Mouse (Mus musculus): ENCODE measurements around the gene Hinfp. TPM values are rescaled to one million over a fixed set of nuclear protein-coding genes. Genes with fewer than 3 reads are reported as not detected.
"Not testable (repeated sequence)": the region's sequence is repeated elsewhere in the genome, so short reads cannot be mapped to it uniquely, and the experiment has no call there.

The Hinfp gene
- polyA plus RNA-seq, 1 experiment from 2014 or later: 23.2 TPM

DNA sequence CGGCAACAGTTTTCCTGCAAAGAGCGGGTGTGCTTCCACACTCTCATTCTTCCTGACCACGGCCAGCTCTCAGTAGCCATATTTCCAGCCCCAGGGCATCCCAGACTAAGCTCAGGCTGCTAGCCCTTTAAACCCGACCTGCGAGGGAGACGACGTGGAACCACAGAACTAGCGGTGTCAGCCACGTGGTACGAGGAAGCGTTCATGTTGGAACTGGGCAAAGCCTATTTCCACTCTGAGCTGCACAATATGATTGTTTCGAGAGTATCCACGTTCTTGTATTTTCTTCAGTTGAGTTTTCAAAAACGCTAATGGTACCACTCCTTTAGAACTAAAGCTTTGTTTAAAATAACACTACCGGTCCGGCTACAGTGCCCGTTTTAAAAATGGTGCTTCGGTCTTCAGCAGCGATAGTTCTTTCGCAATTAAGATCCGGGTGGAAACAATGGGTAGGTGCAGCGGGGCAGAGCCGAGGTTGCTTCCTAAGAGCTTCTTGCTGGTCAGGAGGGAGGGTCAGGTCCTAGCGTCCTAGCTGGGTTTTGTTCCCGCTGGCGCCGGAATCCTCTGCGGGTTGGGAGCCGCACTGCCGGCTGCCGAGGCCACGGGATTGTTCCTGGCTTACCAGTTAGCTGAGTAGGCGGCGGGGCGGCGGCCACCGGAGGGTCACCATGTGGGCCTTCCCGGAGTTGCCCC, 21.0 kb upstream of the Hinfp start:
- peaks cover 8% of the 10 kb centered on the region; the same call in 1 of the 2 replicates for H3K36me3 ChIP-seq (ENCODE audit: control insufficient read depth, insufficient read depth, low read length)
- H3K9me3 ChIP-seq (ENCODE audit: control insufficient read depth, low read length): no peaks in the 10 kb centered on the region
- peak overlapping the region; percentile 67 for H3K9ac ChIP-seq (replicated peaks; ENCODE audit: low read depth, low read length)
- WGBS: under 1% methylated on average over 38 of the region's 38 CpGs
- ATAC-seq (ENCODE audit: low read depth): peak; percentile 92
- no peaks in the 10 kb centered on the region for H3K27me3 ChIP-seq (ENCODE audit: control insufficient read depth, insufficient read depth, low read length)
- peak overlapping the region; percentile 83 for H3K4me2 ChIP-seq (ENCODE audit: low read depth, low read length)
- peak overlapping the region; percentile 48 for H3K4me3 ChIP-seq (ENCODE audit: low read depth, low read length)
- peaks cover 12% of the 10 kb centered on the region for H3K4me1 ChIP-seq (ENCODE audit: control insufficient read depth, insufficient read depth, low read length)
- H3K27ac ChIP-seq (ENCODE audit: low read depth, low read length): peak overlapping the region; percentile 63

DNA sequence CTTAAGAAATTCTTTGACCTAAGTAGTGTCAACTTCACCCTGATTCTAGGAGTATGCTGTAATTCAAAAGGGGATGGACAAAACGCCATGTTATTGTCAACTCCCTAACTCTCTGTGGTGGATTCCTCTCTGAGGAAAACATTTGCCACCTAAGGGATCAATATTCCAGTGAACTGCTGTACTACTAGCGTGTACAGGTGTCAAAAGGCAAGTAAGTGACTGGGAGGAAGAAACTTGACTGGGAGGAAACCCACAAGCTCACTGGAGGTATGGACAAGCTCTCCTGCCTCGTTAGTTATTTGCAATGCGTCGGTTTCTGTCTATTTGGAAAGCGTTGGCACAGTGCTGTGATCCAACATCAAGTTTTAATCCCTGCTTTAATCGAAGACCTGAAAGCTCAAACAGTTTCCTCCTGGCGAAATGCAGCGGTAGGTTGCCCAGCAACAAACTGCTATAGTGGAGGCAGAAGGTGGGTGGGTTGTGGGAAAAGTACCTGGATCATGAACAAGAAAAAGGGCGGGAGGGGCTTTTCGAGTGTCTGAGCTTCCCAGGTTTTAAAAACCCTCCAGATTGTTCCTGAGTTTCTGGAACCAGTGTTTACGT, 20.4 kb upstream of the Hinfp start, which contains the start of gene Dpagt1:
TSS of gene Dpagt1 (plus strand) at position 252 of the 603 bp plus-strand sequence.
- H3K9me3 ChIP-seq (ENCODE audit: control insufficient read depth, low read length): no peaks in the 10 kb centered on the region
- peak within 1 kb of the TSS; percentile 48 for H3K4me3 ChIP-seq (ENCODE audit: low read depth, low read length)
- 0 out of 2 replicates have a peak, but pooled peaks cover 4% of the 10 kb centered on the region for H3K36me3 ChIP-seq (ENCODE audit: control insufficient read depth, insufficient read depth, low read length)
- peak within 1 kb of the TSS; percentile 63 for H3K27ac ChIP-seq (ENCODE audit: low read depth, low read length)
- peak within 1 kb of the TSS; percentile 83 for H3K4me2 ChIP-seq (ENCODE audit: low read depth, low read length)
- H3K9ac ChIP-seq (replicated peaks; ENCODE audit: low read depth, low read length): peak within 1 kb of the TSS; percentile 67
- 6% methylated on average over 12 of the region's 12 CpGs for WGBS
- ATAC-seq (ENCODE audit: low read depth): 0 out of 2 replicates have a peak, but pooled peaks have one; percentile 9
- H3K4me1 ChIP-seq (ENCODE audit: control insufficient read depth, insufficient read depth, low read length): peaks cover 14% of the 10 kb centered on the region
- H3K27me3 ChIP-seq (ENCODE audit: control insufficient read depth, insufficient read depth, low read length): no peaks in the 10 kb centered on the region

DNA sequence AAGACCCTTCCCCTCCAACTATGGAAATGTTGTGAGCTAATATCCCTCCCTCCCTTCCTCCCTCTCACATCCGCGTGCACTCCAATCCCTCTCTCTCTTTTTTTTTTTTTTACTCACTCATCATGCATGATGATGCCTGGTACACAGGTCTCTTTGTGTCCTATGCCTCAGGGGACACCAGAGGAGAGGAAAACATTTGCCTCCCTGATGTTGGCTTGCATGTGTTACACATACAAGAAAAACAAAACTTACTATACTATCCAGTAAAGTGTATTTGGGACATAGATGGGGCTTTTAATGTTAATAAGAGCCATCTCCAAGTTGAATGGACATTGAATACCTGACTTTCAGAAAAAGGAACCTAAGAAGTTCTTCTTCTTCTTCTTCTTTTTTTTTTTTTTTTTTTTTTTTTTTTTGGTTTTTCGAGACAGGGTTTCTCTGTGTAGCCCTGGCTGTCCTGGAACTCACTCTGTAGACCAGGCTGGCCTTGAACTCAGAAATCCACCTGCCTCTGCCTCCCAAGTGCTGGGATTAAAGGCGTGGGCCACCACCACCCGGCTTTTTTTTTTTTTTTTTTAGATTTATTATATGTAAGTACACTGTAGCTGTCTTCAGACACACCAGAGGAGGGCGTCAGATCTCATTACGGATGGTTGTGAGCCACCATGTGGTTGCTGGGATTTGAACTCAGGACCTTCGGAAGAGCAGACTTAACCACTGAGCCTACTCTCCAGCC, 19.7 kb upstream of the Hinfp start:
- H3K4me3 ChIP-seq (ENCODE audit: low read depth, low read length); H3K36me3 ChIP-seq (ENCODE audit: control insufficient read depth, insufficient read depth, low read length); H3K27me3 ChIP-seq (ENCODE audit: control insufficient read depth, insufficient read depth, low read length); H3K9ac ChIP-seq (replicated peaks; ENCODE audit: low read depth, low read length); ATAC-seq (ENCODE audit: low read depth); H3K27ac ChIP-seq (ENCODE audit: low read depth, low read length); H3K9me3 ChIP-seq (ENCODE audit: control insufficient read depth, low read length); H3K4me2 ChIP-seq (ENCODE audit: low read depth, low read length): not testable (repeated sequence)
- 52% methylated on average over 6 of the region's 8 CpGs for WGBS
- peaks cover 15% of the 10 kb centered on the region for H3K4me1 ChIP-seq (ENCODE audit: control insufficient read depth, insufficient read depth, low read length)

DNA sequence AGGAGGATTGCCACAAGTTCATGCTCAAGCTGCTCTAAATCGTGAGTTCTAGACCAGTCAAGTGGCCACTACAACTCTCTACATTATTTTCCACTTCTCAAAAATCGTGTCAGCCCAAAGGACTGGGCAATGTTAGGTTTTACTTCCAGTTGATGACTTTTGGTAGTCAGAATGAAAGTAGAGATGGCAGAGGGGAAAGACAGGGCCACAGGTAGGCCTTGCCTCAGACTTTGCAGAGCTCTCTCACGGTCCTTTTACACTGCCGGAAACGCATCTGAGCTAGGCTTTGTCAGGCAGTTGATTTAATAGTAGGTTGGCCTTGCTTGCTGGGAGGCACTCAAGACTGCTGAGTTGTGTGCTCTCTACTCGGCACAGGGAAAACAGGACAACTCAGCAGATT, 18.7 kb upstream of the Hinfp start:
- WGBS: 69% methylated on average over 6 of the region's 6 CpGs
- Histone ChIP-seq H3K9me3 (ENCODE audit: control insufficient read depth, low read length) (no peaks in the 10 kb centered on the region), H3K36me3 (ENCODE audit: control insufficient read depth, insufficient read depth, low read length) (no peaks in the 10 kb centered on the region), H3K27ac (ENCODE audit: low read depth, low read length) (no peak overlapping the region), H3K4me3 (ENCODE audit: low read depth, low read length) (no peak overlapping the region), H3K9ac (replicated peaks; ENCODE audit: low read depth, low read length) (no peak overlapping the region), H3K4me1 (ENCODE audit: control insufficient read depth, insufficient read depth, low read length) (peaks cover 17% of the 10 kb centered on the region), H3K4me2 (ENCODE audit: low read depth, low read length) (no peak overlapping the region), H3K27me3 (ENCODE audit: control insufficient read depth, insufficient read depth, low read length) (no peaks in the 10 kb centered on the region)
- ATAC-seq (ENCODE audit: low read depth): no peak

DNA sequence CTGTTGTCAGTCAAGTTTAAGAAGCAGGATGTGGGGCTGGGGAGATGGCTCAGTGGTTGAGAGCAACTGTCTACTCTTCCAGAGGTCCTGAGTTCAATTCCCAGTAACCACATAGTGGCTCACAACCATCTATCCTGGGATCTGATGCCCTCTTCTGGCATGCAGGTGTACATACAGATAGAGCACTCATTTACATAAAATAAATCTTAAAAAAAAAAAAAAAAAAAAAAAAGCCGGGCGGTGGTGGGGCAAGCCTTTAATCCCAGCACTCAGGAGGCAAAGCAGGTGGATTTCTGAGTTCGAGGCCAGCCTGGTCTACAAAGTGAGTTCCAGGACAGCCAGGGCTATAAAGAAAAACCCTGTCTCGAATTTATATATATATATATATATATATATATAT, 18.2 kb upstream of the Hinfp start:
- WGBS: 80% methylated on average over 4 of the region's 4 CpGs

DNA sequence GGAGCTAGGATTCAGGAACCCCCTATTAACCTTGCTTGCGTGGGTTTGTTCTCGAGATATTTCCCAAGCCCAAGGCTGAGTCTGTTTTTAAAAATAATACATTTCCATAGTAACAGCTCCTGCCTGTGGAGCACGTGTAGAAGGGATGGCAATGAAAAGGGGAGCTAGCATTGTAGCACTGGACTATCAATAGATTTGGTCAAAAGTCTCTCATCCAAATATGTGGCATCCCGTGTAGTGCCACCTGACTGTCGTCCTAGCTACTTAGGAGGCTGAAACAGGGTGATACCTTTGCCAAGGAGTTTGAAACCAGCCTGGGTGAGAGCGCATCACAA, 15.3 kb upstream of the Hinfp start:
- no peaks in the 10 kb centered on the region for H3K27me3 ChIP-seq (ENCODE audit: control insufficient read depth, insufficient read depth, low read length)
- H3K4me1 ChIP-seq (ENCODE audit: control insufficient read depth, insufficient read depth, low read length): peaks cover 25% of the 10 kb centered on the region
- H3K27ac ChIP-seq (ENCODE audit: low read depth, low read length): peak overlapping the region; percentile 72; the same call in 1 of the 2 replicates
- WGBS: 23% methylated on average over 6 of the region's 6 CpGs
- peak overlapping the region; percentile 76 for H3K4me3 ChIP-seq (ENCODE audit: low read depth, low read length)
- H3K9ac ChIP-seq (replicated peaks; ENCODE audit: low read depth, low read length): 0 out of 2 replicates have a peak overlapping the region, but pooled peaks have one; percentile 32
- H3K9me3 ChIP-seq (ENCODE audit: control insufficient read depth, low read length): no peaks in the 10 kb centered on the region
- ATAC-seq (ENCODE audit: low read depth): peak; percentile 12
- H3K4me2 ChIP-seq (ENCODE audit: low read depth, low read length): peak overlapping the region; percentile 91
- peaks cover 7% of the 10 kb centered on the region; the same call in 1 of the 2 replicates for H3K36me3 ChIP-seq (ENCODE audit: control insufficient read depth, insufficient read depth, low read length)

More for the DNA sequence above, 18.2 kb upstream of the Hinfp start:
- not testable (repeated sequence) for H3K4me2 ChIP-seq (ENCODE audit: low read depth, low read length); H3K27ac ChIP-seq (ENCODE audit: low read depth, low read length); H3K27me3 ChIP-seq (ENCODE audit: control insufficient read depth, insufficient read depth, low read length); H3K36me3 ChIP-seq (ENCODE audit: control insufficient read depth, insufficient read depth, low read length); H3K9me3 ChIP-seq (ENCODE audit: control insufficient read depth, low read length); H3K9ac ChIP-seq (replicated peaks; ENCODE audit: low read depth, low read length); H3K4me3 ChIP-seq (ENCODE audit: low read depth, low read length); ATAC-seq (ENCODE audit: low read depth)
- H3K4me1 ChIP-seq (ENCODE audit: control insufficient read depth, insufficient read depth, low read length): peaks cover 21% of the 10 kb centered on the region

DNA sequence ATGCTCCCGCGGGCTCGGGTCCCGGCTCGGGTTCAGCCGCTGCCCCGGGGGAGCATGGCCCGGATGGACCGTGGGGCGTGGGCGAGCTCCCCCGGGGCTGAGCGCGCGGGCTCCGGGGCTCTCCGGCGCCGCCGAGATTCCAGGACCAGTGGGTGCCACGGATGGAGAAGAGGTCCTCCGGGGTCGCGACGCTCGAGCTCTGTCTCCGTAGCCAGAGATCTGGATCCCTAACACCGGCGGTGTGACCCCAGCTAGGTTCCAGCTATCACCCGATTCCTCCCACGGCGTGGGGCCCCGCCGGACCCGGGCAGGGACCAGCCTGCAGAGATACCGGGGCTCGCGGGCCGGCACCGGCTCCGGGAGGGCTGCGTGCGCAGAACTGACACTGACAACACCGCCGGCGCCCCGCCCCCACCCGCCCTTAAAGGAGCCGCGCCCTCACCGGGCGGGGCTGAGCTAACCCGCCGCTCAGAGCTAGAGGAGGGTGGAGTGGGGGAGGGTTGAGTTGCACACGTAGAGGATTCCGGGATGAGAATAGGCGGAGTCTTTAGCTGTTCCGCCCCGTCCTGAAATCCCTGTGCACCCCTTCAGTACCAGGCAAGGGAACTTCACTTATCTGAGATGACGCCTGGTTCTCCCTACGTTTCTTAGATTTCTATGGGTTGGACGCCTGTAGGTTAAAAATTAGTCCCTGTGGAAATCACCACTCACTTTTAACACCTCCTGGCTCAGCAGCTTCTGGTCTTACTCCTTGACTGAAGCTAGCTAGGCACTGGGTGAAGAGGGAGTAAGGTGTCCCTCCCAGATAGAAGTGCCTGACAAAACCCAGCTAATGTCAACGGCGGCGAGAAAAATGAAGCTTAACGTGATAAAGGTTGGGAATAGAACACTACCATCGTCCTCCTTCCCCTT, 14.7 kb upstream of the Hinfp start, which contains the start of gene C2cd2l:
TSS of gene C2cd2l (minus strand) at position 399 of the 912 bp plus-strand sequence.
- ATAC-seq (ENCODE audit: low read depth): peak; percentile 98
- Histone ChIP-seq H3K36me3 (ENCODE audit: control insufficient read depth, insufficient read depth, low read length) (peaks cover 12% of the 10 kb centered on the region), H3K4me2 (ENCODE audit: low read depth, low read length) (peak within 1 kb of the TSS; percentile 91), H3K9me3 (ENCODE audit: control insufficient read depth, low read length) (no peaks in the 10 kb centered on the region), H3K4me3 (ENCODE audit: low read depth, low read length) (peak within 1 kb of the TSS; percentile 76), H3K27me3 (ENCODE audit: control insufficient read depth, insufficient read depth, low read length) (no peaks in the 10 kb centered on the region), H3K27ac (ENCODE audit: low read depth, low read length) (peak within 1 kb of the TSS; percentile 74), H3K4me1 (ENCODE audit: control insufficient read depth, insufficient read depth, low read length) (peaks cover 23% of the 10 kb centered on the region), H3K9ac (replicated peaks; ENCODE audit: low read depth, low read length) (peak within 1 kb of the TSS; percentile 95)
- under 1% methylated on average over 67 of the region's 67 CpGs for WGBS

DNA sequence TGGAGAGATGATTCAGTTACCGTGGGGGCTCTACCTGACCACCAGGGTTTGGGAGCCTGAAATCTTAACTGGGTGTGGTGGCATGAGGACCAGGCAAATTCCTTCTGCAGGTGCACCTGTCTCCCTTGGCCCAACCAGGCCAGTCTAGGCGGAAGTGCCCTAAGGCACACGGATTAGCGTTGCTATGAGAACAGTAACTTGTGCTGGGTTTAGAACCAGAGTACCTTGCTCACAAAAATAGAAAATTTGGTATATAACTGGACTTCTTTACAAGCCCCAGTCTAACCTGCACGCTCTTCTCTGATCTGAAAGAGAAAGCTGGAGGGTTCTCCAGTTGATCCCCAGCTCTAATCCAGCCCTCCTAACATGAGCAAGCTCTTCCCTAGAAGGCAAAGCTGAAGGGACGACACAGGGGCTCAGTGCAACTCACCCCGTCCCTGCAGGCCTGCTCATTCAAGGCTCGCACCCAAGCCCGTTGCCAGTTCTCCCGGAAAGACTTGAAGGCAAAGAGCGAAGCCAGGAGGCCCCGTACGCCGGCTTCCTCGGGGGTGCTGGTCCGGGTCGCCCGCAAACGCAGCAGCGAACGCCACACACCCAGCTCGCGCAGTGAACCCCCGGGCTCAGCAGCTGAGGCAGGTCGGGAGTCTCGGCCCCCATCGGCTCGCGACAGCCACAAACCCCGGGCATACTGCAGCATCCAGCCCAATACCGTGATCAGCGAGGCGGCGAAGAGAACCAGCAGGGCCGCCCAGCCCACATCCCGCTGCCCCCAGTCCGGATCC, 13.8 kb upstream of the Hinfp start:
- Histone ChIP-seq H3K4me3 (ENCODE audit: low read depth, low read length) (peak overlapping the region; percentile 76), H3K36me3 (ENCODE audit: control insufficient read depth, insufficient read depth, low read length) (peaks cover 16% of the 10 kb centered on the region), H3K27ac (ENCODE audit: low read depth, low read length) (peak overlapping the region; percentile 74), H3K4me1 (ENCODE audit: control insufficient read depth, insufficient read depth, low read length) (peaks cover 23% of the 10 kb centered on the region), H3K4me2 (ENCODE audit: low read depth, low read length) (peak overlapping the region; percentile 91), H3K9ac (replicated peaks; ENCODE audit: low read depth, low read length) (peak overlapping the region; percentile 95), H3K9me3 (ENCODE audit: control insufficient read depth, low read length) (no peaks in the 10 kb centered on the region), H3K27me3 (ENCODE audit: control insufficient read depth, insufficient read depth, low read length) (no peaks in the 10 kb centered on the region)
- ATAC-seq (ENCODE audit: low read depth): peak; percentile 25
- 3% methylated on average over 37 of the region's 37 CpGs for WGBS

All from neural tube, embryonic 14.5 days (tissue).